Mouse (Mus musculus) liver, postnatal 0 days (tissue): ENCODE results near the gene Gtf3c6.

Source experiments
- CTCF ChIP-seq: sonication (generic); IDR thresholded peaks from 2 replicates; pipeline ENCODE4 v1.5.1; 2016; ENCODE audit warnings: antibody characterized with exemption, low read depth
- EP300 ChIP-seq: IDR thresholded peaks from 2 replicates; pipeline ENCODE4 v1.6.1; 2016; ENCODE audit warnings: antibody characterized with exemption, low read depth, mild to moderate bottlenecking

DNA sequence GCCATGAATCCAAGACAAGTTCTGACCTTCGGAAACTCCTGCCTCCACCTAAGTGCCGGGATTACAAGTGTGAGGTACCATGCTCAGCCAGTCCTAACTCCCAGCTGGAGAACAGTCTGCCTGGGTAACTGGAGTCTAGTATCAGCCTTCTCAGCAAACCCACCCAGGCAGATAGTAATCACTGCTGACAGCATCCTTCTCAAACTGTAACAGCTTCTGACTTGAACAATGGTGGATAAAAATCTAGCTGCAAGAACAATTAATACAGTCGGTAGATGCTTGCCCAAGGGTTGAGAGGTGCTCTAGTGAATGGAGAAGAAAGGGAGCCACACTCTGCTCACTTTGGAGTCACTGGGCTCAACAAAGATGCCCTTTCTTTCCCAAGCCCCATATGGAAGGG is 13.3 kb upstream of the Gtf3c6 start:
- TF ChIP-seq EP300 (no peak), CTCF (no peak)
